Mouse (Mus musculus): ENCODE results near the gene Cd79b.
"Not testable (repeated sequence)": the region's sequence is repeated elsewhere in the genome, so short reads cannot be mapped to it uniquely, and the experiment has no call there.

The Cd79b gene

GRCm38 (mm10) chr11:106314333-106314812 is at the start of gene Cd79b:
TSS of gene Cd79b (minus strand) at chr11:106314762.
- DNase-seq (ENCODE audit: low read depth, low spot score) = no peak

GRCm38 (mm10) chr11:106359350-106359749 is 44.8 kb upstream of the Cd79b start:
- DNase-seq (ENCODE audit: low read depth, low spot score) = no peak

GRCm38 (mm10) chr11:106355382-106356128 is 41.0 kb upstream of the Cd79b start:
- peak; percentile 90 for DNase-seq (ENCODE audit: low read depth, low spot score)

GRCm38 (mm10) chr11:106354181-106354580 is 39.6 kb upstream of the Cd79b start:
- DNase-seq (ENCODE audit: low read depth, low spot score) = no peak

- DNase-seq (ENCODE audit: low read depth, low spot score) = no peak
Measured at GRCm38 (mm10) chr11:106353188-106353587, 38.6 kb upstream of the Cd79b start, which contains the start of gene Scn4a. TSS of gene Scn4a (minus strand) at chr11:106353288.

- DNase-seq (ENCODE audit: low read depth, low spot score) = no peak
Measured at GRCm38 (mm10) chr11:106351941-106352340, 37.4 kb upstream of the Cd79b start.

- DNase-seq (ENCODE audit: low read depth, low spot score) = no peak
Measured at GRCm38 (mm10) chr11:106351253-106351652, 36.7 kb upstream of the Cd79b start.

- DNase-seq (ENCODE audit: low read depth, low spot score) = no peak
Measured at GRCm38 (mm10) chr11:106350853-106351252, 36.3 kb upstream of the Cd79b start.

GRCm38 (mm10) chr11:106349772-106350171 is 35.2 kb upstream of the Cd79b start:
- DNase-seq (ENCODE audit: low read depth, low spot score) = no peak

- DNase-seq (ENCODE audit: low read depth, low spot score) = no peak
Measured at GRCm38 (mm10) chr11:106344910-106345309, 30.3 kb upstream of the Cd79b start.

- no peak for DNase-seq (ENCODE audit: low read depth, low spot score)
Measured at GRCm38 (mm10) chr11:106340990-106341520, 26.5 kb upstream of the Cd79b start.

- DNase-seq (ENCODE audit: low read depth, low spot score) = not testable (repeated sequence)
Measured at GRCm38 (mm10) chr11:106339323-106339722, 24.8 kb upstream of the Cd79b start.

GRCm38 (mm10) chr11:106338870-106339269 is 24.3 kb upstream of the Cd79b start:
- no peak for DNase-seq (ENCODE audit: low read depth, low spot score)

GRCm38 (mm10) chr11:106338029-106338428 is 23.5 kb upstream of the Cd79b start:
- DNase-seq (ENCODE audit: low read depth, low spot score) = no peak

GRCm38 (mm10) chr11:106334066-106334465 is 19.5 kb upstream of the Cd79b start:
- DNase-seq (ENCODE audit: low read depth, low spot score) = no peak

- DNase-seq (ENCODE audit: low read depth, low spot score) = peak; percentile 25
Measured at GRCm38 (mm10) chr11:106332458-106332857, 17.9 kb upstream of the Cd79b start.

GRCm38 (mm10) chr11:106329682-106330081 is 15.1 kb upstream of the Cd79b start:
- DNase-seq (ENCODE audit: low read depth, low spot score) = peak; percentile 73

- no peak for DNase-seq (ENCODE audit: low read depth, low spot score)
Measured at GRCm38 (mm10) chr11:106329128-106329527, 14.6 kb upstream of the Cd79b start.

GRCm38 (mm10) chr11:106328521-106328920 is 14.0 kb upstream of the Cd79b start:
- DNase-seq (ENCODE audit: low read depth, low spot score) = no peak

- no peak for DNase-seq (ENCODE audit: low read depth, low spot score)
Measured at GRCm38 (mm10) chr11:106326475-106326874, 11.9 kb upstream of the Cd79b start.

- DNase-seq (ENCODE audit: low read depth, low spot score) = peak; percentile 76
Measured at GRCm38 (mm10) chr11:106325566-106326206, 11.1 kb upstream of the Cd79b start.

- DNase-seq (ENCODE audit: low read depth, low spot score) = no peak
Measured at GRCm38 (mm10) chr11:106324858-106325257, 10.3 kb upstream of the Cd79b start.
